Mouse (Mus musculus) cerebellum, adult 2 months (tissue): ENCODE results near the gene Dync2li1. TPM values are rescaled to one million over a fixed set of nuclear protein-coding genes. Genes with fewer than 3 reads are reported as not detected.

ENCODE experiments used
- DNase-seq, 2 experiments: peaks; one replicate each; pipeline ENCODE4 v3.0.0; 2021
- H3K27ac ChIP-seq: fragments of 200-500 bp; 2 replicates; pipeline ENCODE4 v1.5.1; 2012; ENCODE audit warnings: low read length, control low read depth, inconsistent platforms; ENCODE audit not compliant: insufficient read depth
- H3K27me3 ChIP-seq: fragments of 200-500 bp; 2 replicates; pipeline ENCODE4 v1.6.1; 2012; ENCODE audit warnings: inconsistent platforms, mild to moderate bottlenecking, low read length, moderate library complexity; ENCODE audit not compliant: control insufficient read depth, insufficient read depth
- H3K4me1 ChIP-seq: fragments of 200-500 bp; 2 replicates; pipeline ENCODE4 v1.6.1; 2011; ENCODE audit warnings: low read length; ENCODE audit not compliant: control insufficient read depth, insufficient read depth
- H3K4me3 ChIP-seq: fragments of 200-500 bp; replicated peaks from 2 replicates; pipeline ENCODE3; 2011; ENCODE audit warnings: mild to moderate bottlenecking, low read depth, low read length, control low read depth; ENCODE audit not compliant: insufficient read depth
- CTCF ChIP-seq: fragments of 200-500 bp; IDR thresholded peaks from 2 replicates; pipeline ENCODE4 v1.5.1; 2011; ENCODE audit warnings: low read depth, mild to moderate bottlenecking, control low read depth, low read length, moderate library complexity, borderline replicate concordance; ENCODE audit not compliant: insufficient read depth
- POLR2A ChIP-seq: fragments of 200-500 bp; IDR thresholded peaks from 2 replicates; pipeline ENCODE4 v1.6.1; 2011; ENCODE audit warnings: low read length, control low read depth, borderline replicate concordance; ENCODE audit not compliant: insufficient read depth
- WGBS: fragments of 180-500 bp; shearing (Covaris S2); methylation state at CpG from one replicate; pipeline ENCODE4 v1.1.7; 2018; 5-methylcytosine and 5-hydroxymethylcytosine counted together
- polyA plus RNA-seq: library from polyadenylated mRNA; depleted of rRNA; stranded (reverse); fragments of >200 nt; gene quantifications from 2 replicates; pipeline ENCODE4 v1.2.3, GENCODE M21; 2012

The Dync2li1 gene
- polyA plus RNA-seq, 1 experiment: 15.3 TPM

- H3K27ac ChIP-seq: no peak overlapping the region
- WGBS: 72% methylated on average over 11 of the region's 11 CpGs
- no peaks in the 10 kb centered on the region; the same call in 1 of the 2 replicates for H3K4me1 ChIP-seq
- no peak overlapping the region for H3K4me3 ChIP-seq
- DNase-seq: no peak
- TF ChIP-seq CTCF: no peak
- no peak for TF ChIP-seq POLR2A
- no peaks in the 10 kb centered on the region for H3K27me3 ChIP-seq
Measured at GRCm38 (mm10) chr17:84615811-84616210, 10.5 kb upstream of the Dync2li1 start.

- no peak overlapping the region for H3K27ac ChIP-seq
- no peak for DNase-seq
- no peaks in the 10 kb centered on the region; the same call in 1 of the 2 replicates for H3K4me1 ChIP-seq
- TF ChIP-seq POLR2A (no peak), CTCF (no peak)
- H3K4me3 ChIP-seq: no peak overlapping the region
- no peaks in the 10 kb centered on the region for H3K27me3 ChIP-seq
- whole genome bisulfite sequencing: 90% methylated on average over 6 of the region's 6 CpGs
Measured at GRCm38 (mm10) chr17:84616526-84617074, 9.7 kb upstream of the Dync2li1 start.

GRCm38 (mm10) chr17:84617953-84618352, 8.3 kb upstream of the Dync2li1 start:
- 92% methylated on average over 6 of the region's 6 CpGs for WGBS
- H3K4me3 ChIP-seq: no peak overlapping the region
- DNase-seq: no peak
- TF ChIP-seq CTCF: no peak
- no peak for TF ChIP-seq POLR2A
- no peaks in the 10 kb centered on the region for H3K27me3 ChIP-seq
- no peak overlapping the region for H3K27ac ChIP-seq
- H3K4me1 ChIP-seq: no peaks in the 10 kb centered on the region

GRCm38 (mm10) chr17:84619112-84619511, 7.2 kb upstream of the Dync2li1 start:
- WGBS: 69% methylated on average over 7 of the region's 7 CpGs
- TF ChIP-seq CTCF (no peak), POLR2A (no peak)
- no peak for DNase-seq
- Histone ChIP-seq H3K4me3 (no peak overlapping the region), H3K4me1 (no peaks in the 10 kb centered on the region), H3K27me3 (no peaks in the 10 kb centered on the region), H3K27ac (no peak overlapping the region)

GRCm38 (mm10) chr17:84620076-84620475, 6.2 kb upstream of the Dync2li1 start:
- no peak overlapping the region for H3K27ac ChIP-seq
- H3K27me3 ChIP-seq: no peaks in the 10 kb centered on the region
- no peaks in the 10 kb centered on the region for H3K4me1 ChIP-seq
- no peak overlapping the region for H3K4me3 ChIP-seq
- WGBS: 68% methylated on average over 3 of the region's 3 CpGs
- TF ChIP-seq CTCF: no peak
- TF ChIP-seq POLR2A: no peak
- no peak for DNase-seq

- TF ChIP-seq CTCF (no peak), POLR2A (no peak)
- Histone ChIP-seq H3K4me3 (no peak overlapping the region), H3K27ac (no peak overlapping the region), H3K27me3 (no peaks in the 10 kb centered on the region), H3K4me1 (no peaks in the 10 kb centered on the region)
- 68% methylated on average over 6 of the region's 6 CpGs for WGBS
- DNase-seq: no peak
Measured at GRCm38 (mm10) chr17:84620610-84621009, 5.7 kb upstream of the Dync2li1 start.

- Histone ChIP-seq H3K4me1 (no peaks in the 10 kb centered on the region), H3K27ac (no peak overlapping the region), H3K4me3 (no peak overlapping the region), H3K27me3 (no peaks in the 10 kb centered on the region)
- DNase-seq: no peak
- WGBS: 75% methylated on average over 6 of the region's 6 CpGs
- TF ChIP-seq CTCF (no peak), POLR2A (no peak)
Measured at GRCm38 (mm10) chr17:84621209-84621608, 5.1 kb upstream of the Dync2li1 start.

GRCm38 (mm10) chr17:84622028-84622427, 4.3 kb upstream of the Dync2li1 start:
- DNase-seq: no peak
- WGBS: 78% methylated on average over 4 of the region's 4 CpGs
- Histone ChIP-seq H3K4me3 (no peak overlapping the region), H3K27ac (no peak overlapping the region), H3K27me3 (no peaks in the 10 kb centered on the region), H3K4me1 (peaks cover 2% of the 10 kb centered on the region)
- TF ChIP-seq CTCF: no peak
- no peak for TF ChIP-seq POLR2A
